Mouse (Mus musculus) erythroblast, embryonic 14.5 days (primary cell): ENCODE data around the gene Prr13. TPM values are rescaled to one million over a fixed set of nuclear protein-coding genes. Genes with fewer than 3 reads are reported as not detected.
A peak's percentile ranks its signal among the peaks of the same experiment; 100 is the strongest.

ENCODE experiments used
- H3K27me3 ChIP-seq: 2 replicates; pipeline ENCODE4 v1.6.1; 2012; ENCODE audit warnings: inconsistent platforms; ENCODE audit not compliant: control insufficient read depth
- H3K36me3 ChIP-seq: 2 replicates; pipeline ENCODE4 v1.6.1; 2012; ENCODE audit warnings: mild to moderate bottlenecking, inconsistent platforms; ENCODE audit not compliant: control insufficient read depth
- H3K4me1 ChIP-seq: 2 replicates; pipeline ENCODE4 v1.6.1; 2012; ENCODE audit warnings: inconsistent platforms; ENCODE audit not compliant: control insufficient read depth
- H3K4me3 ChIP-seq: replicated peaks from 2 replicates; pipeline ENCODE3; 2012; ENCODE audit warnings: moderate library complexity, mild to moderate bottlenecking, inconsistent platforms
- H3K9me3 ChIP-seq: 2 replicates; pipeline ENCODE4 v1.6.1; 2012; ENCODE audit warnings: low read length, inconsistent platforms, mixed read lengths; ENCODE audit not compliant: control insufficient read depth
- GATA1 ChIP-seq: IDR thresholded peaks from 2 replicates; pipeline ENCODE4 v1.6.1; 2012; ENCODE audit warnings: low read length, inconsistent platforms, mixed read lengths
- TAL1 ChIP-seq: IDR thresholded peaks from 3 replicates; pipeline ENCODE4 v1.6.1; 2012; ENCODE audit warnings: low read length, inconsistent platforms, mixed read lengths
- polyA plus RNA-seq: library from polyadenylated mRNA; stranded (reverse); fragments of >175 nt; gene quantifications from 2 replicates; pipeline ENCODE4 v1.2.3, GENCODE M21; 2012

The Prr13 gene
- polyA plus RNA-seq, 1 experiment: 28.4 TPM

DNA sequence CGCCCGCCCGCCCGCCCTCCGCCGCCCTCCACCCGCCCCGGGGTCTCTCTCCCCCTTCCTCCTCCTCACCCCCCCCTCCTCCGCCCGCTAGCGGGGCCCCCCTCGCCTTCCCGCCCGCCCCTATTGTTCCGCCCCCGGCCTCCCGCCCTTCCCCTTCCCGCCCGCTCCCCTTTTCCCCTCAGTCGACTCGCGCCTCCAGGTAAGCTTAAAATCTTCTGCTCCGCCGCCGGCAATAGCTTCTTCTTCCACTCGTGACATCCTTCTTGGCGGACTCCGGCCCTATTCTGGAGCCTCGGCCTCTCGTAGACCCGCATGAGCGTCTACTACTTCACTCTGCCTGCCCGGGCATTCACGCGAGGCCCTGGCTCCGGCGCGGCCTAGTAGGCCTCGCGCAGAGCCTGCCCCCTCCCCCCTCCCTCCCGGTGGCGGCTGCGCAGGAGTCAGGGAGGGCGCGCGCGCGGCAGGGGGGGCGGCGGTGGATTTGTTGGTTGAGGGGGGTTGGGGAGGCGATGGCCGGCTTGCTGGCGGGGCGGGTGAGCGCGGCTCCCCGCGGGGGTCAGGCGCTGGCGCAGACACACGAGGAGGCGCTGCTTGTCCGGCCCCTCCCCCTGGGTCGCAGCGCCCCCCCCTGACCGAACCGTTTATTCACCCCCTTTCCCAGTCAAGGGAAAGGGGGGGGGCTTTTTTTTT, 11.9 kb downstream of the Prr13 start:
- H3K4me1 ChIP-seq: peaks cover 18% of the 10 kb centered on the region
- peaks cover 60% of the 10 kb centered on the region for H3K36me3 ChIP-seq
- no peak for TF ChIP-seq TAL1
- TF ChIP-seq GATA1: no peak

DNA sequence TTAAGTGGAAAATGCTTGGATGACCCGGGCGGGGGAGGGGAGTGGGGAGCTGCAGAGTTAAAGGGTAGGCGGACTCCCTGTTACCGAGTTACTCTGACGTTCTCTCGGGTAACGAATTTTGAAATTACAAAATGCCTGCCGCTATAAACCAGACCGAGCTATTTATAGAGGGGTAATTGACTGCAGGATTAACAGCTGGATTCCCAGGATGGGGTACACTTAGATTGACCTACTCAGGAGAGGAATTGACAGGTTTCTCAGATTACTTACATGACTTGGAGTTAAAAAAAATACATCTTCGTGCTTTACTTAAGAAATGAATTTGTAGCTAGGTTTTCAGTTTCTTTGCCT, 12.4 kb downstream of the Prr13 start:
- TF ChIP-seq GATA1: no peak
- no peak for TF ChIP-seq TAL1
- H3K27me3 ChIP-seq: no peaks in the 10 kb centered on the region
- H3K4me1 ChIP-seq: peaks cover 18% of the 10 kb centered on the region
- H3K36me3 ChIP-seq: peaks cover 62% of the 10 kb centered on the region
- H3K9me3 ChIP-seq: peaks cover 5% of the 10 kb centered on the region
- peak overlapping the region; percentile 93 for H3K4me3 ChIP-seq

More for the DNA sequence above, 11.9 kb downstream of the Prr13 start:
- Histone ChIP-seq H3K9me3 (peaks cover 5% of the 10 kb centered on the region), H3K4me3 (peak overlapping the region; percentile 93), H3K27me3 (no peaks in the 10 kb centered on the region)

DNA sequence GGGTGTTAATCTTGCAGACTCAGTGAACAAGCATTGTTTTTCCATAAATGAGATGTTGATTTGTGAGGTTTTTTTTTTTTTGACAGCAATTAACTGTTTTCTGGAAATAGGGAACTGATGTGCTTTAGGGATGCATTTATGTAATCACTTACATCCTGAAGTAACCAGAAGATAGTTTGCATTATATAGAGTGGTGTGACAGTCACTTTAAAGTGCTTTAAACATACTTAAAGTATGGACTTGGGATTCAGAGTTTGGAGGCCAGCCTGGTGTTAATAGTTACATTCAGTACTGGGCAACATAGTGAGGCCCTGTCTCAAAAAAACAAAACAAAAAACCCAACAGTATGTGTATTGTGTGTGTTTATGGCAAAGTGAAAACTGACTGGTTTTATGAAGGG, 12.9 kb downstream of the Prr13 start:
- Histone ChIP-seq H3K27me3 (no peaks in the 10 kb centered on the region), H3K36me3 (peaks cover 62% of the 10 kb centered on the region), H3K4me3 (peak overlapping the region; percentile 93), H3K4me1 (peaks cover 18% of the 10 kb centered on the region), H3K9me3 (peaks cover 5% of the 10 kb centered on the region)
- no peak for TF ChIP-seq GATA1
- TF ChIP-seq TAL1: no peak

DNA sequence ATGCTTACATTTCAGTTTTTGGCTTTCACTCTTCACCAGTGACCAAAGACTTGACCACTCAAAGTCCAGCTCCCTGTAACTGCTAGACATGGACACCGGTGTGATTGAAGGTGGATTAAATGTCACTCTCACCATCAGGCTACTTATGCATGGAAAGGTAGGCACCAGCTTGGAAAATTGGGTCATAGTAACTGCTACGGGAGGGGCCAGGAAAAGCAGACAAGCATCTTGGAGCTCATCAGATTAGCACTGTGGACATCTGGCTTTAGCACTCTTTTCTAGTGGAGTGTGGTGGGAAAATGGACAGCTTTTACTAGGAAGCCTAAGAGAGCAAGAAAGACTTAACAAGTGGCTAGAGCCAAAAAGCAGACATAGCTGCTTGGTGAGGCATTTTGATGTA, 14.4 kb downstream of the Prr13 start:
- peaks cover 67% of the 10 kb centered on the region for H3K36me3 ChIP-seq
- no peak overlapping the region for H3K4me3 ChIP-seq
- peaks cover 5% of the 10 kb centered on the region for H3K9me3 ChIP-seq
- TF ChIP-seq GATA1 (no peak), TAL1 (no peak)
- no peaks in the 10 kb centered on the region for H3K27me3 ChIP-seq
- peaks cover 18% of the 10 kb centered on the region for H3K4me1 ChIP-seq

DNA sequence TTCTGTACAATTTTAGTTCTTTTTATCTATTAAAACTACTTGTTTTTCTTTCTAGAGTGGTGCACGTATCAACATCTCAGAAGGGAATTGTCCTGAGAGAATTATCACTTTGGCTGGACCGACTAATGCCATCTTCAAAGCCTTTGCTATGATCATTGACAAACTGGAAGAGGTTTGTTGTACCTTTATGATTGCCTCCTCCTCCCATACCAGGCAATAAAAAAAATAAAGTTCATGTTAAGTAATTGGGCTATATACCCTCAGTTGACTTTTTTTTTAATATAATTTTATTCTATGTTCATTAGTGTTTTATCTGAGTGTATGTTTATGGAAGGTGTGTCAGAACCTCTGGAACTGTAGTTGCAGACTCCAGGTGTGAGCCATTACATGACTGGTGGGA, 15.7 kb downstream of the Prr13 start:
- TF ChIP-seq TAL1 (no peak), GATA1 (no peak)
- Histone ChIP-seq H3K27me3 (no peaks in the 10 kb centered on the region), H3K36me3 (peaks cover 69% of the 10 kb centered on the region), H3K4me3 (no peak overlapping the region), H3K9me3 (no peaks in the 10 kb centered on the region), H3K4me1 (peaks cover 18% of the 10 kb centered on the region)

GRCm38 (mm10) chr15:102483136-102483535, 24.3 kb downstream of the Prr13 start:
- Histone ChIP-seq H3K9me3 (no peaks in the 10 kb centered on the region), H3K4me1 (no peaks in the 10 kb centered on the region; the same call in 1 of the 2 replicates), H3K27me3 (no peaks in the 10 kb centered on the region), H3K36me3 (peaks cover 97% of the 10 kb centered on the region), H3K4me3 (no peak overlapping the region)
- no peak for TF ChIP-seq TAL1

DNA sequence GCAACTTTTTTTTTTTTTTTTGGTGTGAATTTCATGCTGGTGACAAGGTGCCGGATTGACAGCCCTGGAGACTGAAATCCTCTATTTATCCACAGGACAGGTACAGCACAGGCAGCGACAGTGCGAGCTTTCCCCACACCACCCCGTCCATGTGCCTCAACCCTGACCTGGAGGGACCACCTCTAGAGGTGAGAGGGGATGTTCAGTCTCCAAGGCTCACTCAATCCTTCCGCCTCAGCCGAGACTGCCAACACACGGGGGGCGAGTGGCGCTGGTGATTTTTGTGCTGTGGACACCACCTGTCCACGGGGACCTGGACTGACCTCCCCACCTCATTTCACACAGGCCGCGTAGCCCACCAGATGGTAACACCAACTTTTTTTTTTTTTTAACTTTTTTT, 27.0 kb downstream of the Prr13 start:
- Histone ChIP-seq H3K4me1 (no peaks in the 10 kb centered on the region; the same call in 1 of the 2 replicates), H3K27me3 (no peaks in the 10 kb centered on the region), H3K36me3 (peaks cover 98% of the 10 kb centered on the region), H3K9me3 (no peaks in the 10 kb centered on the region), H3K4me3 (no peak overlapping the region)
- TF ChIP-seq GATA1: no peak
- no peak for TF ChIP-seq TAL1

DNA sequence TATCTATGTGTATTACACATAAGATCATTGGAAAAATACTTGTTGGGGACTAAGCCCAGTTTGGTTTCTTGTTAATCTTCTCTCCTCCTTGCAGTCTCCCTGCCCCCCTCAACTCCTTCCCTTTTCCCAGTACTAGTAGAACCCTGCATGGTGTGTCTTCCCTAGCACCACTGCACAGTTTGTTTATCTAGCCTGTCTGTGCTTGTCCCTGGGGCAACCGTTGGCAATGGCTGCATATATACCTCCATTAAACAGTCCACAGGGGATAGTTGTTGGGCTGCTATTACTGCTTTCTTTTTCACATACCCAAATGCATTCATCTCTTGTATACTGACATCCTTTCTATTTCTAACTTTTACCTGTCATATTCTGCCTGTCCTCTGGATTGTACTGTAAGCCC, 28.8 kb downstream of the Prr13 start:
- Histone ChIP-seq H3K4me1 (no peaks in the 10 kb centered on the region; the same call in 1 of the 2 replicates), H3K4me3 (no peak overlapping the region), H3K9me3 (no peaks in the 10 kb centered on the region), H3K27me3 (no peaks in the 10 kb centered on the region), H3K36me3 (peaks cover 100% of the 10 kb centered on the region)
- TF ChIP-seq TAL1: no peak
- TF ChIP-seq GATA1: no peak

DNA sequence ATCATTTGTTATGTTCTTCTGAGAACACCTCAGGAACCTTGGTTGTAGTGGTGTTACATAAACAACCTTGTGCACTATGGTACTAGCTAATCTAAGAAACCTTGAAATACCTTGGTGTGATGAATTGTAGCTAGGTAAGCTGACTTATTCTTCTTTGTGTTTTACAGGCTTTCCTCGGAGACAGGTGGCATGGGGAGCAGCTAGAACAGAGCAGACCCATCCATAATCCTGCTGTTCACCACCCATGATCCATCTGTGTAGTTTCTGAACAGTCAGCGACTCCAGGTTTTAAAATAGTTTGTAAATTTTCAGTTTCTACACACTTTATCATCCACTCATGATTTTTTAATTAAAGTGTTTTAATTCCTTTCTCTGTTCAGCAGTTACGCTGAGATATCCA, 39.5 kb downstream of the Prr13 start:
- TF ChIP-seq GATA1 (no peak), TAL1 (no peak)
- H3K4me3 ChIP-seq: no peak overlapping the region
- no peaks in the 10 kb centered on the region for H3K9me3 ChIP-seq
- H3K36me3 ChIP-seq: peaks cover 98% of the 10 kb centered on the region
- no peaks in the 10 kb centered on the region for H3K27me3 ChIP-seq
- peaks cover 6% of the 10 kb centered on the region for H3K4me1 ChIP-seq

- TF ChIP-seq GATA1 (no peak), TAL1 (no peak)
- H3K4me3 ChIP-seq: no peak overlapping the region
- peaks cover 98% of the 10 kb centered on the region for H3K36me3 ChIP-seq
- H3K27me3 ChIP-seq: no peaks in the 10 kb centered on the region
- peaks cover 5% of the 10 kb centered on the region for H3K4me1 ChIP-seq
- H3K9me3 ChIP-seq: no peaks in the 10 kb centered on the region
Observed at GRCm38 (mm10) chr15:102499370-102499769, 40.5 kb downstream of the Prr13 start.
